Mouse (Mus musculus): Measurements from ENCODE around the gene Tufm. TPM values are rescaled to one million over a fixed set of nuclear protein-coding genes. Genes with fewer than 3 reads are reported as not detected.

Gene Tufm
- 56.0 and 136 TPM in 2 replicates for polyA plus RNA-seq (2012)

- TF ChIP-seq GATA1 (IDR thresholded peaks at IDR 0.05; ENCODE audit: low read length), result no peak
Measured at GRCm38 (mm10) chr7:126487052-126487483, at the start of gene Tufm. Gene Tufm (plus strand): TSS chr7:126487361.

GRCm38 (mm10) chr7:126440134-126440533 lies 47.0 kb upstream of the Tufm start:
- no peak for TF ChIP-seq GATA1 (IDR thresholded peaks at IDR 0.05; ENCODE audit: low read length)

- no peak for TF ChIP-seq GATA1 (IDR thresholded peaks at IDR 0.05; ENCODE audit: low read length)
Measured at GRCm38 (mm10) chr7:126443997-126444396, 43.2 kb upstream of the Tufm start.

GRCm38 (mm10) chr7:126444536-126444935 lies 42.6 kb upstream of the Tufm start:
- TF ChIP-seq GATA1 (IDR thresholded peaks at IDR 0.05; ENCODE audit: low read length), result no peak

- no peak for TF ChIP-seq GATA1 (IDR thresholded peaks at IDR 0.05; ENCODE audit: low read length)
Measured at GRCm38 (mm10) chr7:126445104-126445815, 41.9 kb upstream of the Tufm start.

GRCm38 (mm10) chr7:126446217-126446616 lies 40.9 kb upstream of the Tufm start:
- no peak for TF ChIP-seq GATA1 (IDR thresholded peaks at IDR 0.05; ENCODE audit: low read length)

- TF ChIP-seq GATA1 (IDR thresholded peaks at IDR 0.05; ENCODE audit: low read length), result no peak
Measured at GRCm38 (mm10) chr7:126448481-126448880, 38.7 kb upstream of the Tufm start.

GRCm38 (mm10) chr7:126449991-126450390 lies 37.2 kb upstream of the Tufm start:
- no peak for TF ChIP-seq GATA1 (IDR thresholded peaks at IDR 0.05; ENCODE audit: low read length)

- no peak for TF ChIP-seq GATA1 (IDR thresholded peaks at IDR 0.05; ENCODE audit: low read length)
Measured at GRCm38 (mm10) chr7:126450641-126451040, 36.5 kb upstream of the Tufm start.

GRCm38 (mm10) chr7:126452244-126452643 lies 34.9 kb upstream of the Tufm start:
- no peak for TF ChIP-seq GATA1 (IDR thresholded peaks at IDR 0.05; ENCODE audit: low read length)

GRCm38 (mm10) chr7:126453861-126454260 lies 33.3 kb upstream of the Tufm start:
- TF ChIP-seq GATA1 (IDR thresholded peaks at IDR 0.05; ENCODE audit: low read length), result no peak

GRCm38 (mm10) chr7:126455242-126455641 lies 31.9 kb upstream of the Tufm start:
- TF ChIP-seq GATA1 (IDR thresholded peaks at IDR 0.05; ENCODE audit: low read length), result no peak

GRCm38 (mm10) chr7:126456382-126457266 lies 30.5 kb upstream of the Tufm start:
- no peak for TF ChIP-seq GATA1 (IDR thresholded peaks at IDR 0.05; ENCODE audit: low read length)

GRCm38 (mm10) chr7:126458225-126458624 lies 28.9 kb upstream of the Tufm start:
- no peak for TF ChIP-seq GATA1 (IDR thresholded peaks at IDR 0.05; ENCODE audit: low read length)

GRCm38 (mm10) chr7:126458844-126459618 lies 28.1 kb upstream of the Tufm start:
- TF ChIP-seq GATA1 (IDR thresholded peaks at IDR 0.05; ENCODE audit: low read length), result no peak

All from G1E-ER4 (cell line).